Mouse (Mus musculus): Measurements from ENCODE around the gene Ccdc8.

DNA sequence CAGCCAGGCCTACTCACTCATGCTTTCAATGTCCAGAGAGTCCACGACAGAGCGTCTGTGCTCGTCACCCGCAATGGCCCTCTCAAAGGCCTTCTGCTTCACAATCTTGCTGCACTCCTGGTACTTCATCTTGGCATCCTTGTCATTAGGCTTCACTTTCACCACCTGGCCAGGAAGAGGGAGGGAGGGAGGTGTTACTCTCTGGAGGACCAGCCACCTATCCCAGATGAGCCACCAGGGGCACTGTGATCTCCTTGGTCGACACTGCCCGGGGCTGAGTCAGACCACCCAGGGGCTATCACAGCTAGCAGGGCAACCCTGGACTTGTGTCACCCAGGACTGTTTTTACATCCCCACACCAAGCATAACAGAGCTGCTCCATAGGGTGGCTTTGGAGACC is 22.9 kb downstream of the Ccdc8 start:
- TF ChIP-seq CTCF (IDR thresholded peaks at IDR 0.05; ENCODE audit: control insufficient read depth, insufficient read depth, insufficient read length) (no peak), MYOG (IDR thresholded peaks at IDR 0.05; ENCODE audit: control insufficient read depth, extremely low read depth, insufficient read length) (no peak), USF1 (IDR thresholded peaks at IDR 0.05; ENCODE audit: low read depth) (no peak), MAX (IDR thresholded peaks at IDR 0.05) (no peak), FOSL1 (IDR thresholded peaks at IDR 0.05; ENCODE audit: insufficient read depth, low read length, poor library complexity, severe bottlenecking) (no peak), CEBPB (IDR thresholded peaks at IDR 0.05; ENCODE audit: low read depth) (no peak), MYOD1 (IDR thresholded peaks at IDR 0.05; ENCODE audit: control insufficient read depth, insufficient read length, low read depth) (no peak)
